Mouse (Mus musculus): ENCODE results near the gene Msi1. TPM values are rescaled to one million over a fixed set of nuclear protein-coding genes. Genes with fewer than 3 reads are reported as not detected.
A peak's percentile ranks its signal among the peaks of the same experiment; 100 is the strongest.

Msi1 gene
- polyA plus RNA-seq, 1 experiment from 2014 or later, result 34.0 TPM

- peak overlapping the region; percentile 39 for H3K4me2 ChIP-seq (replicated peaks; ENCODE audit: low read depth, low read length)
- H3K9ac ChIP-seq (ENCODE audit: low read depth, low read length), result peak overlapping the region; percentile 42; the same call in 1 of the 2 replicates
- H3K4me1 ChIP-seq (ENCODE audit: control insufficient read depth, insufficient read depth, low read length), result peaks cover 13% of the 10 kb centered on the region
- no peak overlapping the region for H3K27ac ChIP-seq (ENCODE audit: low read depth, low read length)
- 24% methylated on average over 17 of the region's 17 CpGs for WGBS
- no peaks in the 10 kb centered on the region for H3K27me3 ChIP-seq (ENCODE audit: control insufficient read depth, insufficient read depth, low read length)
- no peaks in the 10 kb centered on the region for H3K36me3 ChIP-seq (ENCODE audit: control insufficient read depth, insufficient read depth, low read length)
- no peaks in the 10 kb centered on the region for H3K9me3 ChIP-seq (ENCODE audit: control insufficient read depth, low read length)
- peak; percentile 38 for ATAC-seq (ENCODE audit: low FRiP score, low TSS enrichment)
- H3K4me3 ChIP-seq (ENCODE audit: low read length), result peak overlapping the region; percentile 10; the same call in 1 of the 2 replicates
These were observed 25.8 kb upstream of the Msi1 start for GRCm38 (mm10) chr5:115403436-115404140.

- peaks cover 10% of the 10 kb centered on the region for H3K4me1 ChIP-seq (ENCODE audit: control insufficient read depth, insufficient read depth, low read length)
- peak overlapping the region; percentile 18; the same call in 1 of the 2 replicates for H3K27ac ChIP-seq (ENCODE audit: low read depth, low read length)
- H3K9me3 ChIP-seq (ENCODE audit: control insufficient read depth, low read length), result no peaks in the 10 kb centered on the region
- no peaks in the 10 kb centered on the region for H3K36me3 ChIP-seq (ENCODE audit: control insufficient read depth, insufficient read depth, low read length)
- no peaks in the 10 kb centered on the region for H3K27me3 ChIP-seq (ENCODE audit: control insufficient read depth, insufficient read depth, low read length)
- H3K4me3 ChIP-seq (ENCODE audit: low read length), result peak overlapping the region; percentile 12; the same call in 1 of the 2 replicates
- H3K4me2 ChIP-seq (replicated peaks; ENCODE audit: low read depth, low read length), result peak overlapping the region; percentile 39
- WGBS, result 2% methylated on average over 17 of the region's 18 CpGs
- peak; percentile 81 for ATAC-seq (ENCODE audit: low FRiP score, low TSS enrichment)
- peak overlapping the region; percentile 32; the same call in 1 of the 2 replicates for H3K9ac ChIP-seq (ENCODE audit: low read depth, low read length)
These were observed 25.1 kb upstream of the Msi1 start for GRCm38 (mm10) chr5:115404241-115404794.

- Histone ChIP-seq H3K9ac (ENCODE audit: low read depth, low read length) (no peak overlapping the region), H3K27me3 (ENCODE audit: control insufficient read depth, insufficient read depth, low read length) (no peaks in the 10 kb centered on the region), H3K9me3 (ENCODE audit: control insufficient read depth, low read length) (no peaks in the 10 kb centered on the region), H3K27ac (ENCODE audit: low read depth, low read length) (no peak overlapping the region), H3K36me3 (ENCODE audit: control insufficient read depth, insufficient read depth, low read length) (no peaks in the 10 kb centered on the region), H3K4me3 (ENCODE audit: low read length) (no peak overlapping the region), H3K4me2 (replicated peaks; ENCODE audit: low read depth, low read length) (no peak overlapping the region), H3K4me1 (ENCODE audit: control insufficient read depth, insufficient read depth, low read length) (peaks cover 10% of the 10 kb centered on the region)
- ATAC-seq (ENCODE audit: low FRiP score, low TSS enrichment), result no peak
- WGBS, result 67% methylated on average over 8 of the region's 8 CpGs
These were observed 24.2 kb upstream of the Msi1 start for GRCm38 (mm10) chr5:115405205-115405604.

- H3K9me3 ChIP-seq (ENCODE audit: control insufficient read depth, low read length), result no peaks in the 10 kb centered on the region
- H3K27me3 ChIP-seq (ENCODE audit: control insufficient read depth, insufficient read depth, low read length), result no peaks in the 10 kb centered on the region
- 37% methylated on average over 9 of the region's 9 CpGs for WGBS
- H3K27ac ChIP-seq (ENCODE audit: low read depth, low read length), result no peak overlapping the region
- H3K4me2 ChIP-seq (replicated peaks; ENCODE audit: low read depth, low read length), result 0 out of 2 replicates have a peak overlapping the region, but pooled peaks have one; percentile 3
- H3K9ac ChIP-seq (ENCODE audit: low read depth, low read length), result no peak overlapping the region
- H3K4me3 ChIP-seq (ENCODE audit: low read length), result no peak overlapping the region
- H3K4me1 ChIP-seq (ENCODE audit: control insufficient read depth, insufficient read depth, low read length), result peaks cover 10% of the 10 kb centered on the region
- no peak; the same call in 1 of the 2 replicates for ATAC-seq (ENCODE audit: low FRiP score, low TSS enrichment)
- H3K36me3 ChIP-seq (ENCODE audit: control insufficient read depth, insufficient read depth, low read length), result no peaks in the 10 kb centered on the region
These were observed 21.3 kb upstream of the Msi1 start for GRCm38 (mm10) chr5:115408110-115408509.

- no peaks in the 10 kb centered on the region for H3K36me3 ChIP-seq (ENCODE audit: control insufficient read depth, insufficient read depth, low read length)
- H3K27me3 ChIP-seq (ENCODE audit: control insufficient read depth, insufficient read depth, low read length), result no peaks in the 10 kb centered on the region
- H3K4me3 ChIP-seq (ENCODE audit: low read length), result peak overlapping the region; percentile 10; the same call in 1 of the 2 replicates
- WGBS, result 61% methylated on average over 24 of the region's 24 CpGs
- no peaks in the 10 kb centered on the region for H3K9me3 ChIP-seq (ENCODE audit: control insufficient read depth, low read length)
- no peaks in the 10 kb centered on the region for H3K4me1 ChIP-seq (ENCODE audit: control insufficient read depth, insufficient read depth, low read length)
- H3K9ac ChIP-seq (ENCODE audit: low read depth, low read length), result peak overlapping the region; percentile 12; the same call in 1 of the 2 replicates
- no peak for ATAC-seq (ENCODE audit: low FRiP score, low TSS enrichment)
- no peak overlapping the region for H3K27ac ChIP-seq (ENCODE audit: low read depth, low read length)
- peak overlapping the region; percentile 21; the same call in 1 of the 2 replicates for H3K4me2 ChIP-seq (replicated peaks; ENCODE audit: low read depth, low read length)
These were observed 14.0 kb upstream of the Msi1 start for GRCm38 (mm10) chr5:115415111-115416085.

- Histone ChIP-seq H3K36me3 (ENCODE audit: control insufficient read depth, insufficient read depth, low read length) (peaks cover 11% of the 10 kb centered on the region), H3K4me1 (ENCODE audit: control insufficient read depth, insufficient read depth, low read length) (peaks cover 17% of the 10 kb centered on the region; the same call in 1 of the 2 replicates), H3K9me3 (ENCODE audit: control insufficient read depth, low read length) (no peaks in the 10 kb centered on the region), H3K27ac (ENCODE audit: low read depth, low read length) (peak overlapping the region; percentile 24; the same call in 1 of the 2 replicates), H3K9ac (ENCODE audit: low read depth, low read length) (peak overlapping the region; percentile 99), H3K27me3 (ENCODE audit: control insufficient read depth, insufficient read depth, low read length) (peaks cover 5% of the 10 kb centered on the region; the same call in 1 of the 2 replicates), H3K4me2 (replicated peaks; ENCODE audit: low read depth, low read length) (peak overlapping the region; percentile 85), H3K4me3 (ENCODE audit: low read length) (peak overlapping the region; percentile 96)
- ATAC-seq (ENCODE audit: low FRiP score, low TSS enrichment), result 0 out of 2 replicates have a peak, but pooled peaks have one; percentile 4
- 2% methylated on average over 20 of the region's 20 CpGs for WGBS
These were observed 504 bp upstream of the Msi1 start for GRCm38 (mm10) chr5:115428831-115429358.

GRCm38 (mm10) chr5:115430187-115430960, 975 bp downstream of the Msi1 start:
- peaks cover 32% of the 10 kb centered on the region for H3K4me1 ChIP-seq (ENCODE audit: control insufficient read depth, insufficient read depth, low read length)
- ATAC-seq (ENCODE audit: low FRiP score, low TSS enrichment), result peak; percentile 36

More at GRCm38 (mm10) chr5:115430187-115430960, 975 bp downstream of the Msi1 start:
- Histone ChIP-seq H3K9ac (ENCODE audit: low read depth, low read length) (peak overlapping the region; percentile 99), H3K4me2 (replicated peaks; ENCODE audit: low read depth, low read length) (peak overlapping the region; percentile 85), H3K9me3 (ENCODE audit: control insufficient read depth, low read length) (no peaks in the 10 kb centered on the region), H3K27me3 (ENCODE audit: control insufficient read depth, insufficient read depth, low read length) (peaks cover 5% of the 10 kb centered on the region; the same call in 1 of the 2 replicates), H3K4me3 (ENCODE audit: low read length) (peak overlapping the region; percentile 96), H3K36me3 (ENCODE audit: control insufficient read depth, insufficient read depth, low read length) (peaks cover 22% of the 10 kb centered on the region), H3K27ac (ENCODE audit: low read depth, low read length) (peak overlapping the region; percentile 89)
- WGBS, result under 1% methylated on average over 52 of the region's 73 CpGs
